Mouse (Mus musculus) central nervous system, embryonic 14 days (tissue): ENCODE data around the gene Klhl24. TPM values are rescaled to one million over a fixed set of nuclear protein-coding genes. Genes with fewer than 3 reads are reported as not detected.

Experiments
- polyA plus RNA-seq: library from polyadenylated mRNA; depleted of rRNA; stranded (reverse); fragments of >200 nt; gene quantifications from 2 replicates; pipeline ENCODE4 v1.2.3, GENCODE M21; 2012; rRNA removed

Gene Klhl24
- polyA plus RNA-seq = 32.1 and 37.6 TPM in 2 replicates

GRCm38 (mm10) chr16:20097069-20097710 is at the start of gene Klhl24:
Gene Klhl24 (plus strand): TSS chr16:20097542.

GRCm38 (mm10) chr16:20140772-20141531 is 43.6 kb downstream of the Klhl24 start, which contains the start of gene Yeats2:
Gene Yeats2 (plus strand): TSS chr16:20141063.

Other genes starting within 250 kb of the Klhl24 start
- 3.5 and 4.0 TPM in 2 replicates for gene Klhl6, start 114.5 kb upstream of the Klhl24 start, polyA plus RNA-seq
- gene Yeats2, start 43.5 kb downstream of the Klhl24 start, polyA plus RNA-seq = 76.2 and 77.9 TPM in 2 replicates
- 3.5 TPM in 2 replicates for gene Map6d1, start 143.8 kb downstream of the Klhl24 start, polyA plus RNA-seq
- gene Parl, start 204.8 kb downstream of the Klhl24 start, polyA plus RNA-seq = 65.5 and 68.5 TPM in 2 replicates
- 0.02 and 0.03 TPM in 2 replicates for gene Cyp2ab1, start 227.9 kb downstream of the Klhl24 start, polyA plus RNA-seq